Mouse (Mus musculus): Measurements from ENCODE around the gene Gm20498. TPM values are rescaled to one million over a fixed set of nuclear protein-coding genes. Genes with fewer than 3 reads are reported as not detected.

The Gm20498 gene
- 3.4 TPM for polyA plus RNA-seq (2014; fragmentation: Illumina TruSeq; extraction: RNeasy Lipid Tissue Mini Kit (QIAGEN cat#74804); ENCODE audit: low read depth, low replicate concordance)

DNA sequence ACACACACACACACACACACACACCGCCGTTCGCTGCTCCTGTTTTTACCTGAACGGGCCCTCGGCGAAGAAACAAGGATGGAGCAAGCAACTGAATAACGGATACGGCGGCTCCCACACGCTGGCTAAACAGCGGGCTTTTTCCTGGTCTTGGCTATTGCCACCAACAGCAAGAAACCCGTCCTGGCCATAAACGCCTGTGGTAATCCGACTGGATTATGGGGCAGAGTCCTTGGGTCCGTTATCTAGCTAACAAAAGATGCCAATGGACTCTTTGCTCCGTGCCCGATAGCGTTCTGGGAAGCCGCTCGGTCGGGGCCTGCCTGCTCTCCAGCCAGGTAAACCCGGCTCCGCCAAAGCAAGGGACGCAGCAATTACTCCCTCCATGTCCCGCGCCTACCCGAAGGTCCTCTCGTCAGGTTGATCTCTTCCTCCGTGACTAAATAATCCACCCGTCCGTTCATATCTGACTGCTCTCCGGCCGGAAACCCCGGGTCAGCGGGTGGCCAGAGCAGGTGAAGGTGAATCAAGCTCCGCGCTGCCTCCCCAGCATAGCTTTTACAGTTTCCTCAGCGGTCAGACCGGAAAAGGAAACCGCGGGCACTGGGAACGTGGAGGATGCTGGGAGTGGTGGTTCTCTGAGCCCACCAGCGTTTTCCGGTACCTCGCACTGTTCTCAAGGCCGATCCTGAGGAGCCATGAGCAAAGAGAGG lies at the start of gene Gm20498, which contains the start of gene Synj2bp:
Gene Gm20498, minus strand, starts transcription at position 590 of the 713 bp plus-strand sequence.
Gene Synj2bp, minus strand, starts transcription at position 596 of the 713 bp plus-strand sequence.

GRCm38 (mm10) chr12:81568374-81568773 lies 35.7 kb upstream of the Gm20498 start, which contains the start of gene Adam21:
Gene Adam21, minus strand, starts transcription at chr12:81568474.

GRCm38 (mm10) chr12:81484727-81485191 lies 47.9 kb downstream of the Gm20498 start, which contains the start of gene Cox16:
Gene Cox16, minus strand, starts transcription at chr12:81485127.

DNA sequence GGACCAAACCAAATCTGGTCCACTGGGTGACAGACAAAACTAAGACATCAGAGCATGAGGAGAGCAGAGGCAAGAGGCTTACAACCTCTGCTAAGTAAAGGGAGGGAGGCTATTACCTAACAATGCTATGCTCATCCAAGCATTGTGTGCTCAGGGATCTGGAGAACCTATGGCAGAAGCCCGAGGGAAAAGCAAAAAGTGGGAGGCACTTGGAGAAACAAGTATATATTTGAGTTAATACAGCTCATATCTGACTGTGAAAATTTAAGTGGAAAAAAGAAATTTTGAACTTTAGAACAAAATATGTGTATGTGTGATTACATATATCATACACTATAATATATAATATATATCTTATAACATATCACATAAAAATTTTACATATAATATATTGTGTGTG lies 110.9 kb downstream of the Gm20498 start, which contains the start of gene Adam4:
Gene Adam4, minus strand, starts transcription at position 101 of the 400 bp plus-strand sequence.

GRCm38 (mm10) chr12:81379364-81379763 lies 153.3 kb downstream of the Gm20498 start, which contains the start of gene Gm4787:
Gene Gm4787, minus strand, starts transcription at chr12:81379464.

DNA sequence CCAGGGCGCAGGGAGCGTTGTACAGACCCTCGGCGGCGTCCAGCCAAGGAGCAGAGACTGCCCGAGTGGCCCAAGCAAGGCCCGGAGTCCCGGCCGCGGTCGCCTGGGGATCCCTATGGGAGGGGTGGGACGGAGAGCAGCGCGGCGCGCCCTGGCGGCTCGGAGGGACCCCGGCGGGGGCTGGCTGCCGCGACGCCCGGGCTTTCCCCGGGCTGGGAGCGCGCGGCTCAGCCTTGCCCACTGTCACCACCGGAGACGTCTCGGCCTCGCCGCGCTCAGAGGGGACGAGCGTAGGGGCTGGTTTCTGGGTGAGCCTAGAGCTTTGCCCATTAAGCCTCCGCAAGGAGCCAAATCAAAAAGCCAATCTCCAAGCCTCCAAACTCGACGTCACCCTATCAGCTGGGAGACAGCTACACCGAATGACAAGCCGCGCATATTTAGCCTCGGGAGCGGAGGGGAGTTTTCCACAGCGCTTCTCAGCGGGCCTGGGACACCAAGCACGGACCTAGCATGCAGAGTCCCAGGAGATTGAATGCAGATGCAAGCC lies 199.8 kb downstream of the Gm20498 start, which contains the start of gene Slc8a3:
Gene Slc8a3, minus strand, starts transcription at position 306 of the 547 bp plus-strand sequence.

Other genes with a start within 250 kb of the Gm20498 start
- not detected for gene Slc8a3, start 199.7 kb downstream of the Gm20498 start, polyA plus RNA-seq (2014; fragmentation: Illumina TruSeq; extraction: RNeasy Lipid Tissue Mini Kit (QIAGEN cat#74804); ENCODE audit: low read depth, low replicate concordance)
- 0.69 TPM for gene Gm4787, start 153.4 kb downstream of the Gm20498 start, polyA plus RNA-seq (2014; fragmentation: Illumina TruSeq; extraction: RNeasy Lipid Tissue Mini Kit (QIAGEN cat#74804); ENCODE audit: low read depth, low replicate concordance)
- gene Adam4, start 111.0 kb downstream of the Gm20498 start, polyA plus RNA-seq (2014; fragmentation: Illumina TruSeq; extraction: RNeasy Lipid Tissue Mini Kit (QIAGEN cat#74804); ENCODE audit: low read depth, low replicate concordance) = 0.74 TPM
- 251 TPM for gene Cox16, start 47.8 kb downstream of the Gm20498 start, polyA plus RNA-seq (2014; fragmentation: Illumina TruSeq; extraction: RNeasy Lipid Tissue Mini Kit (QIAGEN cat#74804); ENCODE audit: low read depth, low replicate concordance)
- gene Synj2bp, start within 50 bp of the Gm20498 start, polyA plus RNA-seq (2014; fragmentation: Illumina TruSeq; extraction: RNeasy Lipid Tissue Mini Kit (QIAGEN cat#74804); ENCODE audit: low read depth, low replicate concordance) = 142 TPM
- gene Adam21, start 35.6 kb upstream of the Gm20498 start, polyA plus RNA-seq (2014; fragmentation: Illumina TruSeq; extraction: RNeasy Lipid Tissue Mini Kit (QIAGEN cat#74804); ENCODE audit: low read depth, low replicate concordance) = 0.16 TPM
- gene Med6, start 62.1 kb upstream of the Gm20498 start, polyA plus RNA-seq (2014; fragmentation: Illumina TruSeq; extraction: RNeasy Lipid Tissue Mini Kit (QIAGEN cat#74804); ENCODE audit: low read depth, low replicate concordance) = 43.8 TPM
- gene Ttc9, start 98.3 kb upstream of the Gm20498 start, polyA plus RNA-seq (2014; fragmentation: Illumina TruSeq; extraction: RNeasy Lipid Tissue Mini Kit (QIAGEN cat#74804); ENCODE audit: low read depth, low replicate concordance) = not detected
- not detected for gene Map3k9, start 248.3 kb upstream of the Gm20498 start, polyA plus RNA-seq (2014; fragmentation: Illumina TruSeq; extraction: RNeasy Lipid Tissue Mini Kit (QIAGEN cat#74804); ENCODE audit: low read depth, low replicate concordance)